Mouse (Mus musculus) small intestine, adult 2 months (tissue): Measurements from ENCODE around the gene Mep1a.

Experiments
- CTCF ChIP-seq: fragments of 200-500 bp; IDR thresholded peaks from 2 replicates; pipeline ENCODE4 v1.5.1; 2012; ENCODE audit warnings: low read depth, mild to moderate bottlenecking, control low read depth, inconsistent platforms, low read length, moderate library complexity, mixed read lengths; ENCODE audit not compliant: insufficient replicate concordance, insufficient read length; ENCODE audit errors: extremely low read depth
- POLR2A ChIP-seq: fragments of 200-500 bp; IDR thresholded peaks from 2 replicates; pipeline ENCODE4 v1.6.1; 2012; ENCODE audit warnings: low read depth, mild to moderate bottlenecking, control low read depth, inconsistent platforms, low read length, moderate library complexity

GRCm38 (mm10) chr17:43431692-43432091 is 70.9 kb downstream of the Mep1a start:
- TF ChIP-seq CTCF (no peak), POLR2A (no peak)
